Mouse (Mus musculus) MN1 (cell line): ENCODE data around the gene Wnk3.
A peak's percentile ranks its signal among the peaks of the same experiment; 100 is the strongest.
"Not testable (repeated sequence)": the region's sequence is repeated elsewhere in the genome, so short reads cannot be mapped to it uniquely, and the experiment has no call there.

Experiments
- DNase-seq: peaks from one replicate; pipeline ENCODE4 v3.0.0-alpha.2; 2016; ENCODE audit warnings: low spot score

Gene Wnk3

DNA sequence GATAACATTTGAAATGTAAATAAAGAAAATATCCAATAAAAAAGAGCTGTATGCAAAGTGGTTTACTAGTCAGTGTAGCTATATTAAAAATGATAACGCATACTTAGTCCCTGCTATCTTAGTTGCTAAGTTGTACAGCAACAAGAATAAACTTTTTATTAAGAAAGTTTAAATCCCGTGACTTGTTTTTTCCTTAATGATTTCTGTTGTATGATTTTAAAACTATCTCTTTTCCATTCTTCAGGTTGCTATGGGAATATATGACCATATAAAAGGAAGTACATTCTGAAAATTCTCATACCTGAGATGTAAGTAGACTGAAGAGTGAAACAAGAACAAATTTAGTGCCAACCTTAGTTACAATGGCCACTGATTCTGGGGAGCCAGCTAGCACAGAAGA is at the start of gene Wnk3:
Wnk3 (plus strand) TSS at position 301 of the 400 bp plus-strand sequence.
- no peak for DNase-seq

- no peak for DNase-seq
Measured at GRCm38 (mm10) chrX:151158414-151158813, 39.5 kb upstream of the Wnk3 start.

DNA sequence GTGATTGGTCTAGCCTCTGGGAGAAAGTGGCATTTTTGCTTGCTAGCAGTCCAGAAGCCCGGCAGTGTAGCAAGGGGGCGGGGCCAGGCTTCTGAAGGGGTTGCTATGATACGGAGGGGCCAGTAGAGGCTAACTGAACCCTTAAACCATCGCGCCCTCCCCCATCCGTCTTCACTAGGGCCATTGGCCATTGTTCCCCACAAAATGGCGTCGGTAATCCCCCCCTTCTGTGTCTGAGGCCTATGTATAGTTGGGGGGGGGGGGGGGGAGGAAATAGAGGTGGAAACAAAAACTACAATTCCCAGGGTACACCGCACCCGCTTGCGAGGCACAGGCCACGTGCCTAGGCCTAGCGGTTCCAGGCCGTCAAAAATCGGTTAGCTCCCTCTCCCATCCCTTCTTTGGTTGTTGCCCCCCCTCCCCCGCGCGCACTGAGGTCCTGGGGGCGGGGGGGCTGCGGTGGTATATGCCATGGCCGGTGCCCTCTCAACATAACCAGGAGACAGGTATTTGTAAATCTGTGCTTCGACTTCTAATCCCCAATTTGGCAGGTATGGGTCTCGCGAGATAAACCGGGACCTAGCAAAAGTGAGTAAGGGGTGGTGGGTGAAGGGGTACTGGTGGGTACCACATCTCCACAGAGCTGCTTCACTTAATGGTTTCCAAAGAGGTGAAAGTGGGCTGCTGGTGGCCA is 29.3 kb upstream of the Wnk3 start:
- DNase-seq = peak; percentile 77

- peak; percentile 87 for DNase-seq
Measured at GRCm38 (mm10) chrX:151169261-151169961, 28.5 kb upstream of the Wnk3 start.

- DNase-seq = not testable (repeated sequence)
Measured at GRCm38 (mm10) chrX:151173134-151173533, 24.7 kb upstream of the Wnk3 start.

DNA sequence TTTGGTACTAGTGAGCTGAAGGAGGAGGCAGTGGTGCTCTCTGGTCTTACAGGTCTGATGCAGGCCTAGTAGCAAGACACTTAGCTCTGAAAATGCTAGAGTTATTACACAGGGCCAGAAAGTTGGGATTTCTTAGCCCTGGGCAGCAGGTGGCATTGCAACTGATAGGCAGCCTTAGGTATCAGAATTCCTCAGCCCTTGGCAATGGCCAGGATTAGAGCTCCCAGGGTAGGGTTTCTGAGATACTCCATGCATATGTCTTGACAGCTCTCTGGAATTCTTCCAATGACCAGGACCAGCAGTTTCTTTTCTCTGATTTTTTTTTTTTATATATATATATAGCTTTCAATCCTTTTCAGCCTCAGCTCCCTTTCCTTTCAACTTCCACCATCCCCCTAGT is 100.5 kb downstream of the Wnk3 start:
- DNase-seq = peak; percentile 18

GRCm38 (mm10) chrX:151313732-151314131 is 115.9 kb downstream of the Wnk3 start:
- no peak for DNase-seq

DNA sequence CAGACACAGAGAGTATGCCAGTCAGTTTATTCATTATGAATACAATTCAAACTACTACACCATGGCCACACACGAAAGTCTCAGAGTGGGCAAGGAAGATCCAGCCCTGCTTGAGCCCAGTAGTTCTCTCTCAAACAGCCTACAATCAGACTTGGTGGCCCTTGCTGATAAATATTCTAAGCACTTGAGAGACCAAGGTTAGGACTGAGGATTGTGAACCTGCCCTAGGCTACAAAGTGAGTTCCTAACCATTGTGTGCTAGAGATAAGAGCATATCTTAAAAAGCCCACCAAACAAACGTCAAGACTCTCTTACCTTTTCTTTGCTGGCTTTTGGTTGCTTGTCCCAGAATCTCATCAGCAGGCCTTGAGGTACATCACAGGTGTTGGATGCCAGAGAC is 135.7 kb downstream of the Wnk3 start:
- no peak for DNase-seq

DNA sequence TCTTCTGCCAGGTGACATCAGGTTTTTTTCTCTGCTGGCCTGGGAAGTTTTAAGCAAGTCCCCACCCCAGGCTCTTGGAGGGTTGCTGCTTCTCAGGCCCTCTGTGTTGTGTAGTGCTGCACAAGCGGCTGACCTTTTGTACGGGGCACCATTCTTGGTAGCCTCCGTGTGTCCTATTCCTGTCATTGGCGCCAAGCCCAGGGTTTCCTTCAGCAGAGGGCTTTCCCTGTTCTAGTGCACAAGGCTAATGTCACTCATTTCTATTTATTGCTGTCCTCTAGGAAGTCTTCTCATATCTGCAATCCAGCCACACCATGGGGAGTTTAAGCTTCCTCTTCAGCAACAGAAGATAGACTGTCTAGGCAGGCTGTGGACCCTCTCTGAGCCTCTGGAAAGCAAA is 139.9 kb downstream of the Wnk3 start:
- no peak for DNase-seq

DNA sequence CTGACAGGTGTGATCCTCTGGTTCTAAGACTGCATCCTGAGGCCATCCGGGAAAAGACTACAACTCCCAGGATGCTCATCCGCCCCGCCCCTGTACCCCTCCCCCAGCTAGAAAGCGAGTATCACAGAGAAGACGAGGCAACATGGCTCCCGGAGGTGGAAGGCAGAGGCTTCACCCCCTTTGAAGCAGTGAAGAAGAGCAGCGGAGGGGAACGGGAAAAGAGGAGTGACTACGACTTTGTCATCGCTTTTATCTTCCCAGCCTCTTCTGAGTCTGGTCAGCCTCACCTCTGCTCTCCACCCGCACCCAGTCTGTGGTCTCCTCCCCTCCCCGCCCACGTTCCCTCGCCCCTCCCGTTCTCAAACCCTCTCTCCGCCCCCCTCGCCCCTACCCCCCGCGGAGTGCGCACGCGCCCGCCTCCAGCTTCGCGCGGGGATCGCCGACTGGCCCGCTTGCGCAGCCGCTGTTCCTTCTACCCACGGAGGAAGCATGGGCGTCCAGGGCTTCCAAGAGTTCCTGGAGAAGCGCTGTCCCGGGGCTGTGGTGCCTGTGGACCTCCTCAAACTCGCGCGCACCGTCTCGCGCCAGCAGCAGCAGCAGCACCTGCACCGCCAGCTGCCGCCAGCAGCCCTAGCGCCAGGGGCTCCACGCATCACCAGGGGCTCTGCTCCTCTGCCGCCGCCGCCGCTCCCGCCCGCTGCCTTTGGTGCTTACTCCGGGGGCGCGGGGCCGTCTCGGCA is 146.1 kb downstream of the Wnk3 start, which contains the start of gene Fam120c:
Fam120c (plus strand) TSS at position 415 of the 740 bp plus-strand sequence.
- DNase-seq = peak; percentile 82

DNA sequence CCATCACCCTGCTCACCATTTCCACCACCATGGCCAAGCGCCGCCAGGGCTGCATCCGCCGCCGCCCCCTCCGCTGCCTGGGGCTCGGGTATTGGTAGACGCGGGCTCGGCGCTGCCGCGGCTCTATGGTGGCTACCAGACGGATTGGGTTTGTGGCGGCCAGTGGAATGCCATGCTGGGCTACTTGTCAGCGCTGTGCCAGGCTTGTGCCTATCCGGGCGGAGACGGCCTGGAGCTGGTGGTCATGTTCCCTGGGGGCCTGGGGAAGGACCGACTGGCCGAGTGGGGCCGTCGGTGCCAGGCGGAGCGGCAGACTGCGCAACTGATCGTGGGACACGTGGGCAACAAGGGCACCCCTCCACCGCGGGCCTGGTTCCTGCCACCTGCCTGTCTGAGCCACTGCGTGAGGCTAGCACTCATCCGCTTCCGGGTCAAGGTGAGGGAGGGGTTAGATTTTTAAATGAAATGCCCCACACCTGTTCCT is 146.7 kb downstream of the Wnk3 start:
- DNase-seq = peak; percentile 50

GRCm38 (mm10) chrX:151345333-151346125 is 147.7 kb downstream of the Wnk3 start:
- DNase-seq = peak; percentile 5

GRCm38 (mm10) chrX:151347278-151347677 is 149.4 kb downstream of the Wnk3 start:
- DNase-seq = no peak

GRCm38 (mm10) chrX:151349322-151349721 is 151.4 kb downstream of the Wnk3 start:
- DNase-seq = no peak
